Mouse (Mus musculus): ENCODE results near the gene Morf4l1. TPM values are rescaled to one million over a fixed set of nuclear protein-coding genes. Genes with fewer than 3 reads are reported as not detected.

Gene Morf4l1
- 100 to 1,000 TPM; 309 to 341 TPM for polyA plus RNA-seq (2017; shearing (Covaris generic))

DNA sequence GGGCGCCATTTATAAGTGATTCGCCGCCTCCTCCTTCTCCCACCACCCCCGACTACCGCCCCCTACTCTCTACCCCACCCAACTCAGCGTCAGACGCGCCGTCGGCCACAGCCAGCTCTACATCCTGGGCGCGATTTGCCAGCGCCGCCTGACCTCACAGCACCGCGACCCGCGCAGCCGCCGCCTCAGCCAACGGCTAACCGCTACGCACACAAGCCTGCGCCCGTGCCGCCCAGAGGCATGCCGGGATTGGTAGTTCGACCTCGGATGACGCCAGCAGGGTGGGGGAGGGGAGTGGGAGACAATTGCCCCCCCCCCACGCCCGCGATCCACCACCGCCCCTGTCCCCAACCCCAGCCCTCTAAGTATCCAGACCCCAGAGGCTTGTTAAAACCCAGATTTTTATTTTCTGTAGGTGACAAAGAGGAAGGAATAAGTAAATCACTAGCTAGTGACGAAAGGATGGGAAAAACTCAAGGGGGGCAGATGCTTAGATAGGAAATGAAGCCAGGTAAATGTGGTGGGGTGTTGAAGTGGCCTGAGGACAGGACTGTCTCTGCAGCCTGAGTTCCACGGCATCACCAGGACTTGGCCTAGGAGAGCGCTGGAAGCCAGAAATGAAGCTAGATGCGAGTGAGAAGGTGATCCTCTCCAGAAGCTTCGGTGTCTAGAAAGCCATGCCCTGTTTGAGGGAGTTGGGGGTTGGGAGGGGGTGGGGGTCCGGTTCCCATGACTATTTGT is at the start of gene Morf4l1:
Gene Morf4l1, minus strand, starts transcription at position 208 of the 741 bp plus-strand sequence.
- ATAC-seq = peak; percentile 87

DNA sequence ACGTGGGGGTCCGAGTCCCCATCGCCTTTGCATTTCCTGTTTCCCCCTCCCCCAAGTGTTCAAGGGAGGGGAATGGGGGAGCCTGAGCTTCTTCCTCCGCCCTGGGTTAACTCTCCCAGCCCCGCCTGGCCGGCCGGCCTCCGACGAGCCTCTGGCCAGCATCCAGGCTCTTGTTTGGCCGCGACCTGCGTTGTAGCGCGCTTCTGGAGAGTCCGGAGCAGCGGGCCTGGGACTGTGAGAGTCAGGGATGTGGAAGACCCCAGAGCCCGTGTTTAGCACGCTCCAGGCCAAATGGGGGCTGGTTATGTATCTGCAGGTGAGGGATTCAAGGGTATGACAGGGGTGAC is 49.1 kb upstream of the Morf4l1 start:
- ATAC-seq = no peak

DNA sequence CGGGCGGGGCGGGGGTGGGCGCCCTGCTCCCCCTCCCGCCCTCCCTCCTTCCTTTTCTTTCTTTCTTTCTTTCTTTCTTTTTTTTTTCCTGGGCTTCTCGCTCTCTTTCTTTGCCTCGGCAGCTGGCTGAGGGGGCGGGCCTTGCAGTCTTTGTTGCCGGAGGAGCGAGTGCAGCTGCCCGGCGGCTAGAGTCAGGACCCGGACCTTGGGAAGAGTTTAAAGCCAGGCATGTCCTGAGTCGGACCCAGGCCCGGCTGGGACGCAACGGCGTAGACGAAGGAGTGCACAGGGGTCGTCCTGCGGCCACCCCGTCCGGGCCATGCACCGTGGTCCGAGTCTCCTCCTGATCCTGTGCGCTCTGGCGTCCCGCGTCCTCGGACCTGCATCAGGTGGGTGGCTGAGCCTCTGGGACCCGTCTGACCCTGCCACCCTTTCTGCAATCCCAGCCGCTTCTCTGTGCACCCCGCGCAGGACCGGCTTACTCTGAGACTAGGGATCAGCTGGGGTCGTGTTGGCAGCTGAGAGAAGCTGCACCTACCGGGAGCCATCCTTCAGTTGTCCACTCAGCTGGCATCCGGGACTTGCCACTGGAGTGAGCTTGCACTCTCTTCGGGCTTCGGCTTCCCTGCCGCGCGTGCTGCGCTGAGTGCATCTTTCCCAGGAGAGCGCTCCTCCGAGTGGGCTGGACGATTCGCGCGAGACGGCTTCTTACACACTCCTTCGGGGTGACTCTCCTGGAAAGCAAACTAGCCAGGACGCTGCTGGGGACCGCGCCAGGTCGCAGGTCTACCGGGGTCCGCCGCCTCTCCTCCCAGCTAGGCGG is 48.6 kb upstream of the Morf4l1 start, which contains the start of gene Adamts7:
Gene Adamts7, plus strand, starts transcription at position 144 of the 823 bp plus-strand sequence.
- no peak for ATAC-seq

DNA sequence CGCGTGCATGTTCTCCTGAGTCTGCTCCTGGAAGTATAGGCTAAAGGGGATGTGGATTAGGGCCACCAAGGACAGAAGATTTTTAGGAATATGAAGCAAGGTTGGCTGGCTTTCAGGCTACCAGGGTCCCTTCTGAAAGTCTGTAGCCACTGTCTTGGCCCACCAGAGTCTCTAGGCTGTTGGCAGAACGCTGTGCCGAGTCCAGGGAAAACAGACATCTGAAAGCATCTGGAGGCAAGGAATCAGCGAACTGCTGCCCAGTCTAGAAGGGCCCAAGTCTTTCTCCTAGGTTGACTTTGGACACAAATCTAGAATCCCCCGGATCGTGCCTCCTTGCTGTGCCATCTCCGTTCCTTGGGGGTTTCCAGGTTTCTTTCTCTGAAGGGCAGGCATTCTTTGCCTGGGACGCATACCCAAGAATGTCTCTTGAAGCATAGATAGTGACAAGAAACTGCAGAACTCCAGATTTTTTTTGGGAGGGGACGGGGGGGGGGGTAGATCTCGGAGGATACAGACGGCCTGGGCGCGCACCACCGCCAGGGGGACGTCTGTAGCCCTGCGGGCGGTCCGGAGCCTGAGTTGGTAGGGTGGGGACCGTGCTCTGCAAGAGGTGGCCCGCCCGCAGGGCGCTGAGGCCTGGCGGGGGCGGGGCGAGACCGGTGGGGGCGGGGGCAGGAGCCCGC is 47.8 kb upstream of the Morf4l1 start:
- no peak for ATAC-seq

DNA sequence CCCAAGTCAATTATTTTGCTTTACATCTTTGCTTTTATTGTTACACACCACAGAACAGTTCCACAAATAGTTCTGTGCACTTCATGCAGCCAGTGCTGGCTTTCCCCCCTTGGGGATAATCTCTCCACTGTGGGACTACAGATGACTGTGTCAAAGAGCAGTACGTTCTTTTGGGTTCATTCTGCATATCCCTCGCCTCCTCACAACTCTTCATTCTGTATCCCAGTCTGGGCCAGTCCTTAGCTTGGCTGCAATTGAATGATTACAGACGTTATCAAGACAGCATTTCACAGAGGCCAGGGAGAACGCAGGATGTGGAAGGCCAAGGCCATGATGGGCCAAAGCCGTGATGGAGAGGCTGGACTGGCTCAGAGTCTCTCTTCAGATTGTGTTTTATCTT is 32.3 kb upstream of the Morf4l1 start:
- ATAC-seq = no peak

DNA sequence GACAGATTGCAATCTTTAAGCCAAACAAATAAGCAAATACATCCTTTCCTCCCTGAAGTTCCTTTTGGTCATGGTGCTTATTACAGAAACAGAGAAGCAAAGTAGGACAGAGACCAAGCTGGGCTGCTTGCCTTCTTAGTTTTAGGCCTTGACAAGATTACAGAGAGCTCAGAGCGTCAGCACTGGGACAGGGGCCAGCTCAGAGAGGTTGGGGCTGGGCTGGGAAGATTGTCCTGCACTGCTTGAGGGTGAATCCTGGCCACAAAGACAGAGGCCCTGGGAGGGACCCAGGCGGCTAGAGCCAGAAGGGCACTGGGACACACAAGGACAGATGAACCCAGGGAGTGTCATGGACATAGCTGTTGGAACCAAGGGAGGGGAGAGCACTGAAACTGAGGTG is 31.2 kb upstream of the Morf4l1 start:
- no peak for ATAC-seq

DNA sequence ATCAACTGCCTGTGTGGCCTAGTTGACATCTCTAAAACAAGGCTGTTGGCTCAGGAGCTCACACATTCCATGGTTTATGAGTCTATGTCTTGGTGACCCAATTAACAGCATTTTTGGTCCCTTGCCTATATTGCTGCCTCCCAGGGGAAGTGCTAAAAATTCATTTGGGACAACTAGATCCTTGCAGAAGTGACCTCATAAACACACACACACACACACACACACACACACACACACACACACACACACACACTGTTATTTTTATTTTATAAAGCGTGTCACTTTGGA is 22.0 kb upstream of the Morf4l1 start:
- ATAC-seq = no peak

DNA sequence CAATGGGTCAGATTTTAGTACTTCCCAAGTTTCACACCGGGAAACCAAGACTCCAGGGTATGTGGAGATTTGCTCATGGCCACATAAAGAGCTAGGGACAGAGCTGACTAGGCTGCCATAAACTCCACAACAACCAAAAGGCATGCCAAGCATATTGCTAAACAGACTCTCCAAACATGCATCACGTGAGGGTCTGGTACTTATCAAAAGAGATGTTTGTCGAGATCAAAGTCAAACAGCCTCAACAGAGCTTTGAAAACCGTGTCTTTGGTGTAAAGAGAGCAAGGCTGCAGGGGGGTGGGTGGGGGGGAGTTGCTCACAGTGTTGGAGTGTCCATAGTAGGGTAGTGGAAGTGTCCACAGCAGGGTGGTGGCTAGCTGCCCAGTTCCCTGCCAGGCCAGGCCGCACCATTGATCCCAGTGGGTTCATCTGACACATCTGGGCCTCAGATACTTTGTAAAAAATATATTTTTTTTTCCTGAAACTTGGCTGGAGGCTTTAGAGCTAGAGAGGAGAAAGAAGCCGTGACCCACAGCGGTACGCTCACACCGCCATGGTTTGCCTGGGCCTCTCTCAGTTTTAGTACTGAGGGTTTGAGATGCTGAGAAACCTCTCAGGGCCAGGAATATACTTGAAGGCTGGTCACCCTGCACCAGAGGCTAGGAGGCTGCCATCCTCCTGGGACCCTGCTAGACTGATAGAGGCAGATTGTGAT is 21.5 kb upstream of the Morf4l1 start:
- no peak for ATAC-seq

DNA sequence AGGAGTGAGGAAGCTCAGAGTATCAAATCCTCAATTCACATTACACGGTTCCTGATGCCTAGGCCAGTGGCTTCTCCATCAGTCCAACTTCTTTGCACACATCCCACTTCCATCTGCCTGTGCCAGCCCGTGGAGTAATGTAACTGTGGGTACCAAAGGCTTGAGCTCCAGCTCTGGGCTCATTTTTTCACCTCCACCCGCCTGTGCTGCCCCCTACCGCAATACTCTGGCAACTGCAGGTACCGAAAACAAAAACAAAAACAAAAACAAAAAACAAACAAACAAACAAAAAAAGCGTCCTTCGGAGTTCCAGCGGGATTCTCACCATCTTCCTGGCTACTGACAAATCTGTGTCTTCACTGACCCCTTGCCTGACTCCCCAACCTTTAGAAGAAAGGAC is 20.9 kb upstream of the Morf4l1 start:
- no peak for ATAC-seq

DNA sequence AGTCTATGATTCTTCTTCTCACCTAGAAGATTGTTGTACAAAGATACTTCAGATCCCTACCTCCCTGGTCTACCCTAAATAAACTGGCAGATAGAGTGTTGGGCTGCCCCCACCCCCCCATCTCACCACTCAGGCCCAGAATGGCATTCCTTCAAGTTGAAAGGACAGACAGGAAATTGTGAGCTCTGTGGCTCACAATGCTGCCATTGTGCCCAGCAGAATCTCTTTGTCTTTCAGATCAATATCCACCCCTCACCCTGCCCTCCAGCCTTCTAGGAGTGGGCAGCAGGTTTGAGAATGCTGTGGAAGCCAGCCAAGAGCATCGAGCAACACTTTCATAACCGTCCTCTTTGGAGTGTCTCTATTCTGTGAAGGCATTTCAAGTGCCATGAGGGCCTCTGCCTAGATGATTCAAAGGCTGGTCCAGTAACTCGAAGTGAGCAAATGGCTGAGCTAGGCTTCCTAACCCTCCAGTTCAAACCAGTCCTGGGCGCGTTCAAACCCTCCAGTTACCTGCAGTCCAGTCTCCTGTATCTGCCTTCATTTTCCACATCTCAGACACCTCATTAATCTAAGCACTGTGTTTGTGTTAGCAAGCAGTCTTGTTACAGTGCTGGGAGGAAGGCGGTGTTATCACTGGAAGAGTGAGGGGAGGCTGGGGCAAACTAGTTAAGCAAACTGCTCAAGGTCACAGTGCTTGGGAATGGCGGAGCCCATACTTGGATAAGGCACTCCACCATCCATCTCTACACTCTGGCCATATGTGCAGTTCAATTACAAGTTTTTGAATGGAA is 19.2 kb upstream of the Morf4l1 start:
- ATAC-seq = no peak

DNA sequence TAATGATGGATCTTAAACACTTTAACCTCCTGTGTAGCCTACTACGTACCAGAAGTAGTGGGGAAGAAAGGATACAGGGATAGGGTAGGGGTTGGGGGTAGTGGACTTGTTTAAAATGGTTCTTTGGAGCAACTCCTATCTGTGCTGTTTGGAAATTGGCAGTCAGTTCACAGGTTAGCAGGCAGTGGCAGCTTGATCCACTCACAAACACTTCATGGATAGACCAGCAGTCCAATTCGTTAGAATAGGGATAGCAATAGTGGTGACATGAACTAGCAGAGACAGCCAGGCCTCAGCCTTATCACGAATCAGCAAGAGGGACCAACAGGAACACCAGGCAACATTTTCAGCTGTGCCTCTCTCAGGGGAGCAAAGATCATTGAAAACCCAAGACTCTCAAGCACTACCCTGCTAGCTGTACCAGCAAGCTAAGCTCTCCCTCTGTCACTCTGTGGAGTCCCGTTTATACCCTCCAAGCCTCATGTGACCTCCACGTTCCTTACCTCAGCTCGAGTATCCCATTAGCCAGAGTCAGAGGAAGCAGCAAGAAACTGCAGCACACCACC is 14.1 kb upstream of the Morf4l1 start:
- no peak for ATAC-seq

DNA sequence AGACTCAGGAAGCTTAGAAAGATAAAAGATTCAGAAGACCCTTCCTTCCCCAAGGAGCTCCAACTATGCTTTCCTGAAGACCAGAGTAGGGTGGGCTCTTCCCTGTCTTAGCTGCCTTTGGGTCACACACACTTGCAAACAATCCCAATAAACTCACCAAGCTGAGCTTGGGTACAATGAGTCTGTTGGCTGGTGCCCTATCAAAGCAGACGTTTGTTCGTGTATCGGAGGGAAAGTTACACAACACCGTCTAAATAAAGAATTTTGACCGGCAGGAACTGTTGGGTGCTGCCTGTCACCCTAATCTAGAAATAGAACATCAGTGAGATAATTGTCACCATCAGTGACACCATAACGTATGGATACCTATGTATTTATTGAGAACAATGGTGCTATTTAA is 12.6 kb upstream of the Morf4l1 start:
- no peak for ATAC-seq

DNA sequence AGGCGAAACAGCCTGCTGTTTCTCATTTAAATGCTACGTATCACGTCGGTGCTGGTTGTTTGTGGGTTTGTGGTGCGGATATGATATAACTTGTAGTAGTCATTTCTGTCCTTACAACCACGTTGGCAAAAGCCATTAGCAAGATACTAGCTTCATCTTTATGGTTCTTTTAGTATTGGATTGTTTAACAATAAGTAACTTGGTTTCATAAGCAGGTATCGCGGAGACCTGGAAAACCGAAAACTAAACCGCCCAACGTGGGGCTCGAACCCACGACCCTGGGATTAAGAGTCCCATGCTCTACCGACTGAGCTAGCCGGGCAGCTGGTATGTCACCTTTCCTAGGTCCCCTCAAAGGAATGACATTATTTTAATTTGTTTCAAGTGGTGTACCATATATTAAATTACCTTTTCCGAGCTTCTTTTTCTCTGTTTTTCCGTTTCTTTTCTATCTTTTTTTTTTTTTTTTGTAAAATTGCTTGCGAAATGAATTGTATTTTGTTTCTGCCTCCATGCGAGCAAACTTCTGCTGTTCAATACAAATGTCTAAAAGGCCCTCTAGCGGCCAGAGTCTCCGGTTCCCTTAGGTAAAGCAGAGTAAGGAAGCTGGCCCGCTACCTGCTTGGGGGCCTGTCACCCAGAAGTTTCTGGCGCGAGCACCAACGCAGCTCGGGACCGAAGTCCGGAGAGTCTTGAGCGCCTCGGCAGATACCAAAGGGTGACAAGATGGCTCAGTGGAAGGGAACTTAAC is 11.9 kb upstream of the Morf4l1 start:
- peak; percentile 87 for ATAC-seq

DNA sequence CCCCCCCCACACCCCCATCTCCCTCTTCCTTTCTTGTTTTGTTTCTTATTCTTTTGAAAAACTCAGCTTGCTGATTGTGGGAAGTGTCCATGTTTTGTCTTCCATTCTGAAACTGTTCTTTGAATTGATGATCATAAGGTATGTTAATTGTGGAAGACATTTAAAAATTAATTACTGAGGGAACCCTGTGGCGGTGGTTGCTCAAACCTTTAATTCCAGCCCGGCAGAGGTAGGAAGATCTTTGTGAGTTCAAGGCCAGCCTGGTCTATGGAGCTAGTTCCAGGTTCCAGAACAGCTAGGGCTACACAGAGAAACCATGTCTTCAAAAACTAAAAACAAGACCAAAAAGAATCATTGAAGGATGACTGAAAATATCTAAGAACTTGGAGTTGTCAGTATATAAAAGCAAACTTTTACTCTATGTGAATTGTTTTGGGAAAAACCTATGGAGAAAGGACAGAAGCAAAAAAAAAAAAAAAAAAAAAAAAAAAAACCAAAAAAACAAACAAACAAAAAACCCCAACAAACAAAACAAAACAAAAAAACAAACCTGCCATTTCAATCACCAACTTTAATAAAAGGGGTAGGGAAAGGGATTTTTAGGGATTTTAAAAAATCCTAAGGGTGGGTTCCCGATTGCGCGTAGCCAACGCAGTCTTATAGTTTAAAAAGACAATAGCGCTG is 11.0 kb upstream of the Morf4l1 start:
- no peak for ATAC-seq

DNA sequence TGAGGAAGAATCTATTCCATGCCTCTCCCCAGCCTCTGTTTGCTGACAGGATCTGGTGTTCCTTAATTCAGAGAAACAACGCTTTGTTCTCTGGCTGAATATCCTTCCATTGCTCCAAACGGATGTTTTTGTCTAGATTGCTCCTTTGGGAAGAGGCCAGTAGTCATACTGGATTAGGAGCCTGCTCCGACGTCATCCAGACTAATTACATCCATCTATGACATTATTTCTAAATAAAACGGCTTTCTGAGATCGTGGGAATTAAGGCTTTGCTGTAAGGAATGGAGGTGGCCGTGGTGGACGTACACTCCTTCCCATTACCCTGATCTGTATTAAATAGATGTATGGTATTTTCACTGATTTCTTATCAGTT is 10.3 kb upstream of the Morf4l1 start:
- no peak for ATAC-seq

DNA sequence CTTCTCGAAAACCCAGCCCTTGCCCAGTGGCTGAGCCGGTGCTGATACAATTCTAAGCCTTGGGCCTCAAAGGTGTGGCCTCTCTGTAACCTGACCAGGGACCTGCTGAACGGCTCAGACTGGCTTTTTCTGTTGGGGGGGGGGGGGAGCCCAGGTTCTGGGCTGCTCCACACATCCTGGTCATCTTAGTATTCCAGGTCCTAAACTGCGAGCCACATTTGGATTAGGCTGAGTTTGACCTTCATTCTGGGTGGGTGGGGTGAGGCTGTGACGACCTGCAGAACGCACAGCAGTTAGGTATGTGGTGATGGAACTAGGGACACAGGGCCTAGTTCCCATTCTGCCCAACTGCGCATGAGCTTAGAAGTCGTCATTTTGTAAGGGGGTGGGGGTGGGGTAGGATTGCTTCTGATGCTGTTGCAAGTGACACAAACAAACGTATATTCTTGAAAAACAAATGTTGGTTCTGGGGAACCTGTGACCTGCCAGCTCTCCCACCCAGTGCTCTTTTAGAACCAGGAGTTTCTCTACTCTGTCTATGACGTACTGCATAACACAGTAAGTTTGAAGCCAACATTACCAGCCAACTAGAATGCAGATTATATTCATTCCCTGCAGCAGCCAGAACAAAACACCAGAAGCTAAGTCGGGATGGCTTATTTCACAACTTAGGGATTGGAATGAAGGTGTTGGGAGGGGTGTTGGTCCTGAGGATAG is 9.7 kb upstream of the Morf4l1 start:
- no peak for ATAC-seq

DNA sequence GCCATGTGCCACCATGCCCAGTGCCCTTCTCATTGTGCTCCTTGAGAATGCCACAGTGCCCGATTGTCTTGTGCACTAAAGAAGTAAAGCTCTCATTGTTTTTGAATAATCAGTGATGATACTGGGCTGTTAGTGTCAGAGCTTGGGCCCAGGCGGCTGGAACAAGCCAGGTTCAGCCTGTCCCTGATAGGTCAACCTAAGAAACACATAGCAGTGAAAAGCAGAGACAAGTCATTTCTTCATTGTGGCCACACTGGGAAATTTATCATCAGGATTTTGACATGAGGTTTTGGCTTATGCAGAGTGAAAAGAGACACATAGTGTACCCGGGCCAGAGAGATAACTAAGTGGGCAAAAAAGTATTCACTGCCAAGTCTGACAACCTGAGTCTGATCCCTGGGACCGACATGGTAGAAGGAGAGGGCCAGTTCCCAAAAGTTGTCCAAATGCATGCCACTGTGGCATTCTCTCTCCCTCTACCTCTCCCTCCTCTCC is 7.7 kb upstream of the Morf4l1 start:
- no peak for ATAC-seq

DNA sequence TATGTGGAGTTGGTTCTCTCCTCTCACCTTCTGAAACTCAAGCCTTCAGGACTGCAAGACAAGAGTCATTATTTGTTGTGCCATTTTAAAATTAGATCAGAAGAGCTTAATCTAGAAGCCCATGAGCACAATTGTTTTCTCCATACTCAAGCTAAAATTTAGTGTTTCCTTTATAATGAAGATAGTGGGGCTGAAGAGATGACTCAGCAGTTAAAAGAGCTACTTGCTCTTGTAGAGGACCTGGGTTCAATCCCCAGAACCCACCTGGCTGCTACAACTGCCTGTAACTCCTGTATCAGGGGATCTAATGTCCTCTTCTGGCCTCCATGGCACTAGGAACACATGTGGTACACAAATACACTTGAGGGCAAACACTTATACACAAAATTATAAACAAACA is 2.7 kb upstream of the Morf4l1 start:
- ATAC-seq = no peak

DNA sequence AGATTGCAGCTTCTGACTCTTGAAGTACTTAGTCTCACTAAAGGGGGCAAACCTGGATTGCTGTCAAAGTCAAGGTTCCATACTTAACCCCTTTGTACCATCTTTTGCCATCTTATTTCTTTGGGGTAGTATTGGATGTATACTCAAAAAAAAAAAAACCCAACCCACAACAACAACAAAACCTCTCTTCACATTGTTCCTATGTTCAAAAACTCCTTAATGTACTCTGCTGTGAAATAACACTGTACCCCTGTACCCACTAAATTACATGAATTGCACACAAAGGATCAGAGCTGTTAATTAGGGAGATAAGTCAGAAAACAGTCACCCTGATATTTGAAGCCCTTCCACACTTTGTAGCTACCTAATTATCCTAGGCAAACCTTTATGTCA is 730 bp upstream of the Morf4l1 start:
- no peak for ATAC-seq
